In the genomic region with DNA sequence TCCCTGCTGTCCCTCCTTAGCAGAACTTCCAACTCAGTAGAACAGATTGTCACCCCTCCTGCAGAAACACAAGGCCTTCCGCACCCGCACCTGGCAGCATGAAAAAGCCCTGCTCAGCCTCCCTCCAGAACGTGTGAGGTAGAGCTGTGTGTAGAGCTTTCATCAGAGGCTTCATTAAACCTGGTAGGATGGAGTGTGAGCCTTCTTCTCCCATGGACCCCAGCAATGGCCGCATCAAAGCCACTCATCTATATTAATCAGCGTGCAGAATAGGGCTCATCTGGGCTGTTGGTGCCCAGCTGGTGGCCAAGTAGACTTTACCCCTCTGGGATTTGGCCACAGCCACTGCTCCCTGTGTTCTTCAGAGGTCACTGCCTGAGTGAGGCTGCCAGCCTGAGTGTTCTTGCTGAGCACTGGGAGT, we compare ENCODE assay signal across 16 mouse cellular contexts.
DNase-seq lines count a peak whose midpoint lies in the region; ATAC-seq and TF ChIP-seq lines count a peak whose summit lies in the region.
"Had no signal": no experiment of that assay in that cellular context is flagged by ENCODE, and none has a peak within 500 bp of the region (broad histone marks: within the 10 kb centered on the region; RNA-seq: fewer than 3 reads in every experiment).

No protein-coding gene starts in this region.

- TF ChIP-seq CTCF in lung, adult 2 months (IDR thresholded peaks at IDR 0.05; ENCODE audit: insufficient read depth, low read length): no peak

- intact Hi-C loops in gastrocnemius, postnatal 36 days (cut with DNase I): no loop called here

- ATAC-seq in frontal cortex, adult (ENCODE audit: low TSS enrichment): peak; percentile 59
- ATAC-seq: inflammation-experienced regulatory T-cells, adult 6 months had no signal

- no peak overlapping the region for H3K4me3 ChIP-seq in lung, adult 2 months (replicated peaks; ENCODE audit: extremely low read depth, low read depth, low read length)
- H3K4me3 ChIP-seq: embryonic facial prominence, embryonic 12.5 days; limb, embryonic 13.5 days had no signal

- 96% methylated on average over 5 of the region's 5 CpGs for WGBS in lung, adult 2 months

- TF ChIP-seq POLR2A in lung, adult 2 months (IDR thresholded peaks at IDR 0.05; ENCODE audit: borderline replicate concordance, extremely low read depth, low read depth, low read length): no peak

- DNase-seq in frontal cortex, postnatal 36 days (ENCODE audit: low spot score in 2 of 2): no peak
- DNase-seq in layer of hippocampus, adult 8-10 months (ENCODE audit: low spot score in 2 of 2): peak; percentile 18 to 35
- no peak for DNase-seq in layer of hippocampus, adult 9-10 months (ENCODE audit: low spot score)
- peak; percentile 72 to 81 for DNase-seq in cerebellum, adult 18-20 months
- peak; percentile 87 for DNase-seq in kidney, adult 9 months
- DNase-seq in lung, adult 2 months: no peak
- no peak for DNase-seq in gastrocnemius, postnatal 36 days
- DNase-seq: adrenal gland, adult 8-10 months; B cell, adult 2 months; heart, adult 18-20 months; heart, postnatal 14 days; lung, adult 18-20 months had no signal

- no peaks in the 10 kb centered on the region for H3K4me1 ChIP-seq in lung, adult 2 months (ENCODE audit: control insufficient read depth, insufficient read depth, low read length)
- H3K4me1 ChIP-seq: limb, embryonic 13.5 days had no signal

Comparison
In these comparisons a context has a peak if more than half of its experiments do, and no peak if none do; other contexts are left out.
1. DNase-seq: peak in layer of hippocampus, adult 8-10 months (2 of 2), cerebellum, adult 18-20 months (2 of 2) and kidney, adult 9 months (single experiment); none in frontal cortex, postnatal 36 days (0 of 2), layer of hippocampus, adult 9-10 months (single experiment), lung, adult 2 months (single experiment) and gastrocnemius, postnatal 36 days (0 of 2).